Mouse (Mus musculus) lung, adult 2 months (tissue): ENCODE measurements at regions not wholly inside any gene's neighbourhood (a gene's known extent, or its start where the extent isn't known, plus 50 kb on each side); places are given as distances from the start of the nearest gene placed in this dataset.

Experiments
- CTCF ChIP-seq: fragments of 200-500 bp; IDR thresholded peaks from 2 replicates; pipeline ENCODE4 v1.5.1; 2011; ENCODE audit warnings: mild to moderate bottlenecking, low read length, control low read depth; ENCODE audit not compliant: insufficient read depth
- POLR2A ChIP-seq: fragments of 200-500 bp; IDR thresholded peaks from 2 replicates; pipeline ENCODE4 v1.6.1; 2011; ENCODE audit warnings: low read depth, mild to moderate bottlenecking, control low read depth, low read length, borderline replicate concordance; ENCODE audit errors: extremely low read depth

DNA sequence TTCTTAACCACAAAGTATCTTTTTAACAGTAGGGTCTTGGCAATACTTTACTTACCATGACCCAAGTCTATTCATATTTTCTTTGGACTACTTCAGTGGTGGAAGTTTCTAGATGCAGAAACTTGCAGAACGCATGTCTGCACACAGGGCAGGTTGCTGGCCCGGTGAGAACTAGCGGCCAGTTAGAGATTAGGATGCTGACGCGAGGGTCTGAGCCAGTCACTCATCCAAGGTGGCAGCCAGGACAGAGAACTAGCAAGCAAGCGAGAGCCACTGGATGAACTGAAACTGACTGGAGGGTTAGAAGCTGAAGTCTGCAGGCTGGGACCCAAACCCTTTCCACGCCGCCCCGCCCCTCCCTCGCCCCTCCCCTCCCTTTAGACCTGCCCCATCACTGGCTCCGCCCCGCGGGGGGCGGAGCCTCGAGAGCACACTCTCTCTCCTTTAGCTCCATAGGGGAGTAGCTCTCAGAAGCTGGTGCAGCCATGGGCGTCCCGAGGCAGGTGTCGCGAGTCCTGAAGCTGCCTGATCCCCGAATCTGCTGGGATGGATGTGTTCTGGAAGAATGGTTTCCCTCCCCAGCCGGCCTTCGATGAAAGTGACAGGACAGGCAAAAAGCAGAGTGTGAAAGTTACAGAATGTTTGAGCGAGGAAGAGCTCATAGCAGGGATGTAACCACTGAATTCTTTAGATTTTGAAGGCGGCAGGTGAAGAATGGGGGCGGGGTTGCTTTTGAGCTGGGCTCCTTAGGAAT is 117.0 kb downstream of the Fam161a start:
- no peak for TF ChIP-seq CTCF
- no peak for TF ChIP-seq POLR2A
